Mouse (Mus musculus) 416B (cell line): ENCODE results near the gene Asic3.

Source experiments
- DNase-seq: peaks from one replicate; pipeline ENCODE4 v3.0.0; 2011; ENCODE audit warnings: low read depth

The Asic3 gene

DNA sequence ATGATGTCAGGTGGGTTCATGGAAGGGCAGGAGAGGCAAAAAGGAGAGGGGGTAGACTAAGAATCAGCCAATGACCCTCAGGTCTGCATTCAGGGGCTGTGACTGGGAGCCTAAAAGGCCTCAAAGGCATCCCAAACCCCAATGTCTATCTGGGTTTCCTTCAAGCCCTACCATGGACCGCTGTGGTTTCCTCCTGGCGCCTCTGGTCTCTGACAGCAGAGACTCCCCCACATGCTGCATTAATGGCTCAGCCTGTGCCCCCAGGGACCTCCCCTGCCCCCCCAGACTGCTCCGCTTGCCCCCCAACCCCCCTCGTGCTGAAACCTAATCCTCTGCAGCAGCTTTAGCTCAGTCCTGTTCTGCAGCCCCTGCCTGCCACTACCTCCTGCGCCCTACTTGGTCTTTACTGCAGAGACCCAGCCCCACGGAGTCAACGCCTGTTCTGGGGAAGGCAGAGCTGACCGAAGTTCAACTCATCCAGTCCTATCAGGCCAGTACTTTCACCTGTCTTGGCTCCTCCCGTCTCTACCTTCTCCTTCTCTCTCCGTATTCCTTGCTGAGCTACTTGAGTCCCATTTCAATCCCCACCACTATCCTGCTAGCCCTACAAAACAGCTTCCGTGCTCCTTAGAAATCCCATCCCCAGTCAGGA lies at the start of gene Asic3:
Gene Asic3 (plus strand): TSS at position 351 of the 652 bp plus-strand sequence.
- peak; percentile 75 for DNase-seq

DNA sequence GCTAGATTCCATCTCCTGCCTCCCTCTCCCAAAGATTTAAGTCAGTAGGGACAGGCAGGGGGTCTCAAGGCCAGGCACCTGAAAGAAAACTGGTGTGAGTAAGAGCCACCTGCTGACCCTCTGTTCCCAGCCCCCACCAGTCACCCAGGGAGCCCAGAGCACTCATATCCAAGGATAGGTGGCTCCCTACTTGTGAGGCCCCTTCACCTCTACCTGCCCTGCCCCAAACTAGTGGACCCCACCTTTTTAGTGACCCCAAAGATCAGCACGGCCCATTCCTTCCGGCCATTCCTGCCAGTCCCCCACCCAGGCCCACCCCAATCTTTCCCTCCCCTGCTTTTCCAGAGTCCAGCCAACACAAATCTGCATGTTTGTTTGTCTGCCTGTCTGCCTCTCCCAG lies 49.7 kb upstream of the Asic3 start:
- no peak for DNase-seq

DNA sequence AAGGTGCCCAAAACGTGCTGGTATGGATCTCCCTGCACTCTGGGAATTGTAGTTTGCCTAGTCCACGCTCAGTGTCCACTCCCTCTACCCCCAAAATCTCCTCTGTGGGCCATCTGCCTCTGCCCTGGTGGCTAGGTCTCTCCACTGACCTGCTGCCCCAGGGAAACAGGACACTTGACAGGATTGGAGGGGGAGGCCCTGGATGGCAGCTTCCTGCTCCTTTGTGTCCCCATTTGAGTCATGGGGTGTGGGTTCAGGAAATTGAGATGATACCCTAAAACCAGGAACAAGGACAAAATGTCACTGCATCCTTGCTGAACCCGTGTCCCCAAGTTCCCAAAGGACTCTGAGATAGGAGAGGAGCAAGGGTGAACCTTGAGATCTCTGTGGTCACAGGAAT lies 49.1 kb upstream of the Asic3 start:
- no peak for DNase-seq

DNA sequence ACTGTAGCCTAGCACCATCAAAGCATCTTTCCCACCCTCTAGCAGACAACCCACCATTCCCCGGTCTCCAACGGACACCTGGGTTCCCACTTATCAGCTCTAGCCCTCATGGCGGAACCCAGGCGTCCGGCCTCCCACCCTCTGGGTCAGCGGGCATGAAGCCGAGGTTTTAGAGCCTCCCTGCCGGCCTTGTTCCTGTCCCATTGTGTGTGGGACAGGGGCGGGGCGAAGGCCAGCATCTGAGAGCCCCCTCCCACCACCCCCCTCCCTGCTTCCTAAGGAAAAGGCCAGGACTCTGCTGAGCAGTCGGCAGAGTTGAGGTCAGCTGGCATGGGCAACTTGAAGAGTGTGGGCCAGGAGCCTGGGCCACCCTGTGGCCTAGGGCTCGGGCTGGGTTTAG lies 48.7 kb upstream of the Asic3 start, which contains the start of gene Nos3:
Gene Nos3 (plus strand): TSS at position 303 of the 400 bp plus-strand sequence.
- no peak for DNase-seq

DNA sequence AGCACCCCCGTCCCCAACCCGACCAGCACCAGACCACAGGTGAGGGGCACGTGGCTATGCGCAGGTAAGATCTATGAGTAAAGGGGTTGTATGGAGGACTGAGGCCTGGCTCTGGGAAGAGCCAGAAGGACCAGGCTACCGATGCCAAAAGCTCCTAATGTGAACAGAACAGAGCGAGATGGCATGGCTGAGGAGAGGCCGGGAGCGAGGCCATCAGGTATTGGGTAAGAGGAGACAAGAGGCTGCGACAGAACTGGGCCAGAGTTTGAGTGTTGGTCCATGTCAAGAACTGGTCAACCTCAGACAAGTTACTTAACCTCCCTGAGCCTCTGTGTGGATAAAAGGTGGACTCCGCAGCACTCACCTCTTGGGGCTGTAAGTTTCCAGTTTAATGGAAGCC lies 48.2 kb upstream of the Asic3 start:
- DNase-seq = no peak

DNA sequence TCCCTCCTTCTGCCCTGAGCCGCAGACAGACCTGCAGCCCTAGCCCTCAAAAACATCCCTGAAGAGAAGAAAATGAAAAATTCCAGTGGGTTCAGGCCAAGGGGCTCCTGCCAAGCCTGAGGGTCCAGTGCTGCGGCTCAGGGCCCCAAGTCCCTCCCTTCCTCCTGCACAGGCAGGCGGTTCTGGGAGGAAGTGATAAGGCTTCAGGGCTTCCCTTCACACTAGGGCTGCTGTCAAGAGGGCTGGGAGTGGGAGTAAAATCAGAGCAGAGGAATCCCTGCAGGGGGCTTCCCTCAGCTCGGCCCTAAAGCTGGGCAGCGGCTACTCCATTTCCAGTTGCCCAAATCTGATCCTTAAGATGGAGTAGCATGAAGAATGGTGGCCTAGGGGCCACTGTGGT lies 47.7 kb upstream of the Asic3 start:
- peak; percentile 72 for DNase-seq

DNA sequence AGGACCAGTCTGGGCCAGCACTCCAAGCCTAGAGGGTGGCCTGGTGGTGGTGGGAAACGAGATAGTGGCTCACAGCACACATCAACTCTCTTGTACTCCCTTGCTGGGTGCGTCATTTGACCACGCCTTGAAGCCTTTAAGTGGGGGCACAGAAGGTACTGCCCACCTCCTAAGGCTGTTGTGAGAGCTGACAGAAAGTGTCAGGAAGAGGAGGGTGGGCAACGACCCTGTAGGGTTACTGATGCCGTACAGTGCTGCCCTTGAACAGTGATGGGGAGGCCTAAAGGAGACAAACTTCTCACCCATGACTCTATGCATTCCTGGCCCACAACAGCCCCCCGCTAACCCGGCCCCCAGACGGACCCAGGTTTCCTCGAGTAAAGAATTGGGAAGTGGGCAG lies 46.8 kb upstream of the Asic3 start:
- no peak for DNase-seq

DNA sequence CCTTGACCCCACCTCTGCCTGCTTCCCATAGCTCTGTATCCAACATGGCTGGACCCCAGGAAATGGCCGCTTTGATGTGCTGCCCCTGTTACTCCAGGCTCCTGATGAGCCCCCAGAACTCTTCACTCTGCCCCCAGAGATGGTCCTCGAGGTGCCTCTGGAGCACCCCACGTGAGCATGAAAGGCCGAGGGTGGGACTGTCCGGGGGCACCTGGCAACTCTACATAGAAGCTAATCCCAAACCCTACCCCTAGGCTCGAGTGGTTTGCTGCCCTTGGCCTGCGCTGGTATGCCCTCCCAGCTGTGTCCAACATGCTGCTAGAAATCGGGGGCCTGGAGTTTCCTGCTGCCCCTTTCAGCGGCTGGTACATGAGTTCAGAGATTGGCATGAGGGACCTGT lies 43.4 kb upstream of the Asic3 start:
- no peak for DNase-seq

DNA sequence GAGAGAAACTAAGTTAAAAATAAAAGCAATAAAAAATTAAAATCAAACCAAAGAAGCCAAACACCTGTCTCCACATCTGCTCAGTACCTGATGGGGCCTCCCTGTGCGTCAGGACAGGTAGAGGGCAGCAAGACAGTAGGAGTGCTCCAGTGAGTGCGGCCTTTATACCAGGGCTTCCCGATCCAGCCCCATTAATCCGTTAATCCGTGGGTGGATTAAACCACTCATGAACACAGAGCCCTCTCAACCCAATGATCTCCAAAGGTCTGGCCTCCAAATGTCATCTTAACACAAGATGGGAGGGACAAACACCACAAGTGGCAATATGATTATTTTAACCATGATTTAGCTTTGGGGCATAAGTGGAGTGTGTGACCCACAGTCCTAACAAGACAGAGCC lies 39.4 kb upstream of the Asic3 start:
- no peak for DNase-seq

DNA sequence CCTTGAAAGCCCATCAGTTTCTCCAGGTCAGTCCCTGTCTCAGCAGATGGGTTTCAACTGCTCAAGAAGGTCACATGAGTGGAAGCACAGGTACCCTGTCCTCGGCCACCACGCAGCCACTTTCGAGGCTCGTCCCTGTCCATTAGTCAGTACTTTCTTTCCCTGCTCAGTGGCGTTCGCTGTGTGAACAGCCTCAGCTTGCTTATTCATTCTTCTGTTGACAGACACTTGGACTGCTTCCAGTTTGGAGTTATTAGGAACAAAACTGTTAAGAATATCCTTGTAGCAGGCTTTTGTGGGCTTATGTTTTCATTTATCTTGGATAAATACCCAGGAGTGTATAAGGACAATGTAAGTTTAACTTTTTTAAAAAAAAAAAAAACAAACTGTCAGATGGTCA lies 39.0 kb upstream of the Asic3 start:
- no peak for DNase-seq

DNA sequence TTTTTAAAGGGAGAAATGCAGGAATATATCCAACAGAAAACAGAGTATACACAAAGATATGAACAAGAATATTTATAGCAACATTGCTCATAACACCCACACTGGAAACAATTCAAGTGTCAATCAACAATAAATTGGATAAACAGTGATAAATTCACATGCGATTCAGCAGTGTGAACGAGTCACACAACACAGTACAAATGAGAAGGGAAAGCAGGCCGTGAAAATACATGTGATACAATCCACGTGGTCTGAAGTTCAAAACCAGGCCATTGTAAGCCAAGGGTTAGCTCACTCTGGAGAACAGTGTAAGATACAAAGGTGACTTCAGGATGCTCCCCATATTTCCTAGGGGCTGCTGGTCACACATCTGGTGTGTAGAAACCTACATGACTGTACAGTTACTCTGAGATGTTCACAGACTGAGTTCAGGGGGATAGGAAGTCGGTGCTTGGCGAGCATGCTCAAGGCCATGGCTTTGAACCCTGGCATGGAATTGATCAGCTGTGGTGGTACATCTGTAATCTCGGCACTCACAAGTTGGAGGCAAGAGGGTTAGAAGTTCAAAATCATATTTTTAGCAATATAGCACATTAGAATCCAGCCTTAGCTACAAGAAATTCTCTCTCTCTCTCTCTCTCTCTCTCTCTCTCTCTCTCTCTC lies 38.4 kb upstream of the Asic3 start:
- no peak for DNase-seq

DNA sequence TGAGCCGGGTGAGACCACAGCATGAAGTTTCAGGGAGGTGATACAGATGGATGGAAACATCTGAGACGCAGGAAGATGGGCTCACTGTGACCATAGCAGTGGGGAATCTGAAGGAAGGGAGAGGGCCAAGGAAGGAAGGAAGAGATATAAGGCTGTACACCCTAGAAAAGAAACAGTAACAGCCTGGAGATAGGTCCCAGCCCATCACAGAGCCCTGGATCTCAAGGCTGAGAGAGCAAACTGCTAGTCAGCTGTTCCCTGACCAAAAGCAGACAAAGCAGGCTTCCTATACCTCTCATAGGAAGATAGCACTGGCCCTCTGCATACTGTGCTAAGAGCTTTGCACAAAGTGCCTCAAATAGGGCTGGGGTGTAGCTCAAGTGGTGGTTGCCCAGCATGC lies 34.5 kb upstream of the Asic3 start:
- no peak for DNase-seq

DNA sequence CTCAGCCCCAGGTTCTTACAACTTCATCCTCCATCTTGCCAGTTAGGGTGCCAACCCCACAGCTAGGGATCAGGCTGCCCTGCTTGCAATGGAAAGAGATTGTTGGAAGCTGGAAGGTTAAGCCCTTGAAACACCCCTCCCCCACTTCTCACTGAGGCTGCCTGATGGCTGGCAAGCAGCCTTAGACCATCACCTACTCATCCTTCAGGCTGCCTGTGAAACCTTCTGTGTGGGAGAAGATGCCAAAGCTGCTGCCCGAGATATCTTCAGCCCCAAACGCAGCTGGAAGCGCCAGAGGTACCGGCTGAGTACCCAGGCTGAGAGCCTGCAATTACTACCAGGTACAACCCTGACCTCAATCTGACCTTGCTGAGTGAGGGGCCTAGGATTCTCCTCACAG lies 33.7 kb upstream of the Asic3 start:
- DNase-seq = no peak

DNA sequence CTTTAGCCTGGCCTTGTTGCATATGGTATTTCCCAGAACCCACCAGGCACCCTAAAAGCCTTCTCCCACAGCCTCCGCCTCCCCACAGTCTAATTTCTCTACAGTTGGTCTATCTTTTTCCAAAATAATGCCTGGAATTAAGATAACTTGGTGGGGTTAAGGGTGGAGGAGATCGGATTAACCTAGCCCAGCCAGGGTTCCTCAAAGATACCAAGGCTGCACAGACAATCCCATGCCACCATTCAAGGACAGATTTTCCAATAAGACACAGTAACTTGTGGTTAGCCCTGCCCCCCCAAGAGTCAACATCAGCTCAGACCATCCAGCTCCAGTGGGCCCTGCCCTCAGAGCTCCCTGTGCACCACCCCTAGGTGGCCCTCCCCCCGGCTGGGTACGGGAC lies 32.7 kb upstream of the Asic3 start:
- DNase-seq = no peak

DNA sequence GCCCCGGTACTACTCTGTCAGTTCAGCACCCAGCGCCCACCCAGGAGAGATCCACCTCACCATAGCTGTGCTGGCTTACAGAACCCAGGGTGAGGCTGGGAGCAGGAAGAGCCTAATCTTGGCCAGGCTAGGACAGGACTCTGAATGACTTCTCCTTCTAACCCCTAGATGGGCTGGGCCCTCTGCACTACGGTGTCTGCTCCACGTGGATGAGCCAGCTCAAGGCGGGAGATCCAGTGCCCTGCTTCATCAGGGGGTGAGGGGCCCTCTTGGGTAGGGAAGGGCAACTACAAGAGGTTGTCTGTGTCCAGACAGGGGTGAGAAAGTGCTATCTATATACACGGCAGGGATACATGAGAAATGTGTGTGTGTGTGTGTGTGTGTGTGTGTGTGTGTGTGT lies 31.7 kb upstream of the Asic3 start:
- no peak for DNase-seq

DNA sequence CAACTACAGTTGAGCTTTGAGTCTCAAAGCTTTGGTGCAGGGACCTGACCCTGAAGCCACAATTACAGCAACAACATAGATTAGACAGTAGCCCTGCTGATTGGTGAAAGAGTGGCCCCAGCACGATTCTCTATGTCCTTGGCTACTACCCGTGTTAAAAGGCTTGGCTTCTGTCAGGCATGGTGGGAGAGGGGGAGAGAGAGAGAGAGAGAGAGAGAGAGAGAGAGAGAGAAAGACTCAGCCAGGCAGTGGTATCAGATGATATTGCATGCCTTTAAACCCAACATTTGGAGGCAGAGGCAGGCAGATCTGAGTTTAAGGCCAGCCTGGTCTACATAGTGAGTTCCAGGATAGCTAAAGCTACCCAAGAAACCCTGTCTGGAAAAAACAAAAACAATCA lies 31.2 kb upstream of the Asic3 start:
- DNase-seq = no peak

DNA sequence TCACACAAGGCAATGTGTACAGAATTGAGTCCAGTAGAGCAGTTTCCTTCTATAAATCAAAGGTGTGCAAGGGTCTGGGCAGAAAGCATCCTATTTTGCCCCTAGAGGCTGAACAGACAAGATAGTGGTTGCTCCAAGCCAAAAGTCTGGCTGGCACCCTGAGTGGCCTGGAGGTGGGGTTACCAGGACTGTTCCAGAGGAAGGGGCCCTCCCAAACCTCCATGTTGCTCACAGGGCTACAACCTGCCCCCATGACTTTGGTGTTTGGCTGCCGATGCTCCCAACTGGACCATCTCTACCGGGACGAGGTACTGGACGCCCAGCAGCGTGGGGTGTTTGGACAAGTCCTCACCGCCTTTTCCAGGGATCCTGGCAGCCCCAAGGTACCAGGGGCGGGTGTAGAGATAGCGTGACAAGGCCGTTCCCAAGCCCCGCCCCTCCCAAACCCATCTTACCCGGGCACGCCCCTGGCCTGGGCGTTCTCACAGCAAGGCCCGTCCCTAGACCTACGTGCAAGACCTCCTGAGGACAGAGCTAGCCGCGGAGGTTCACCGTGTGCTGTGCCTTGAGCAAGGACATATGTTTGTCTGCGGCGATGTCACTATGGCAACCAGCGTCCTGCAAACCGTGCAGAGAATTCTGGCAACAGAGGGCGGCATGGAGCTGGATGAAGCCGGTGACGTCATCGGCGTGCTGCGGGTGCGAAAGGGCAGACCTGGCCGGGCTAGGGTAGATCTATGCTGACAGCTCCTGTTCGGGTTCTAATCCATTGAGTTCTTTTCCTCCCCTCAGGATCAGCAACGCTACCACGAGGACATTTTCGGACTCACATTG lies 29.9 kb upstream of the Asic3 start:
- no peak for DNase-seq

DNA sequence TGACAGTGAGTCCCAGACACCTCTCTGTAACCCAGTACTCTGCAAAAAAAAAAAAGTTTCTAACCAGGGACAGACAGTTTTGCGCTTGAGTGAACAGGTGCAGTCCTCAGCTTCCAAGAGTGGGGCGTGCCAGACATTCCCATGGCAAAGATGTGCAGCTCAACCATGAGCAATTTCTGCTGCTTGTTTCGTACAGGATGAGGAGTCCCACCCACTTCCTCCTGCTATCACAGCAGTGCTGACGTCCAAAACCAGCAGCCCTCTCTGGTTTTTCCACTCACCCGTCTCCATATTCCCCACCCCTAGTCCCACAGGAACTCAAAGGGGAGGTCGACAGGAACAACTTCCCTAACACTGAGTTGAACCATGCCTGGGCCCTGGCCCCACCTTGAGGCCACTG lies 28.8 kb upstream of the Asic3 start:
- peak; percentile 63 for DNase-seq

DNA sequence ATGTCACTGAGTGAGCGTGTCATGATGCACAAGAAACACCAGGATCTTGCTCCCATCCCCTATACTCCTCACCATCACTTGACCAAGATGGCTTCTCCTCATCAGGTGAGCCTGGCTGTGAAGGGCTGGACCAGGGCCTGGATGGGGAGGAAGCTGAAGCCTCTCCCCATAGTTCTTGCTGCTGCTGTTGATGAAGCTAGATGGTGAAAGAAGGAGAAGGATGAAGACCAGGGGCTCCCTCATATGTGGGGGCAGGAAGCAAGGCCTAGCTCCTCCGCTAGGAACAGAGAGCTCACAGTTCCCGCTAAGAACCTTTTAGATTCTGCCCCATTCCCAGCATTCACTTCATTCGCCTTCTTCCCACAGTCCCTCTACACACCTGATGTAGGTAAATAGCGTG lies 27.8 kb upstream of the Asic3 start:
- no peak for DNase-seq

DNA sequence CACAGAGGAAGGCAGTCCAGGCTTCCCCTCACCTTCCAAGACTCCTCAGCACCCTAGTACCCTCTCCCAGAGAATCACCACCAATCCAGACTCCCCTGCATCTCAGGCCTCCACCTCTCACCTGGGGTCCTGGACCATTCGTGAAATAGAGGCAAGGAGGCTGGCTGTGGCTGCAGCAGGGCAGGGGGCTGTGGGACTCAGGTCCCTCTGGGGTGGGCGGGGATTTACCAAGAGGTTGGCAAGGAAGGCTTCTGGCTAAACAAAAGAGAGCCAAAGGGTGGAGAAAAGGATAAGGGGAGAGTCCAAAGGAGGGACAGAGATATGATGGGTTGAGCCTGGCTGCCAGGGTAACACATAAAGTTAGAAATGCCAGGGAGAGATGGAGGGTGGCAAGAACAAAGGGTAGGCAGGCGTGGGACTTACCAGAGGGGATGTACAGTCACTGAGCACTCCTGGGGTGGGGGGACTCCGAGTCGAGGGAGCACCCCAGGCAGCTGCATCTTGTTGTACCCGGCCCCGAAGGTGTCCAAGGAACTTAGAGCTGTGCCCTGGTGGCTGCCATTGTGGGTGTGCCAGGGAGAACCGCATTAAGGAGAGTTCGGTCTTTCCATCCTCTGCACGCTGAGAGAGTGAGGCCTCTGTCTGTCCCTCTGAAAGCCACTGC lies 27.2 kb upstream of the Asic3 start:
- DNase-seq = no peak

DNA sequence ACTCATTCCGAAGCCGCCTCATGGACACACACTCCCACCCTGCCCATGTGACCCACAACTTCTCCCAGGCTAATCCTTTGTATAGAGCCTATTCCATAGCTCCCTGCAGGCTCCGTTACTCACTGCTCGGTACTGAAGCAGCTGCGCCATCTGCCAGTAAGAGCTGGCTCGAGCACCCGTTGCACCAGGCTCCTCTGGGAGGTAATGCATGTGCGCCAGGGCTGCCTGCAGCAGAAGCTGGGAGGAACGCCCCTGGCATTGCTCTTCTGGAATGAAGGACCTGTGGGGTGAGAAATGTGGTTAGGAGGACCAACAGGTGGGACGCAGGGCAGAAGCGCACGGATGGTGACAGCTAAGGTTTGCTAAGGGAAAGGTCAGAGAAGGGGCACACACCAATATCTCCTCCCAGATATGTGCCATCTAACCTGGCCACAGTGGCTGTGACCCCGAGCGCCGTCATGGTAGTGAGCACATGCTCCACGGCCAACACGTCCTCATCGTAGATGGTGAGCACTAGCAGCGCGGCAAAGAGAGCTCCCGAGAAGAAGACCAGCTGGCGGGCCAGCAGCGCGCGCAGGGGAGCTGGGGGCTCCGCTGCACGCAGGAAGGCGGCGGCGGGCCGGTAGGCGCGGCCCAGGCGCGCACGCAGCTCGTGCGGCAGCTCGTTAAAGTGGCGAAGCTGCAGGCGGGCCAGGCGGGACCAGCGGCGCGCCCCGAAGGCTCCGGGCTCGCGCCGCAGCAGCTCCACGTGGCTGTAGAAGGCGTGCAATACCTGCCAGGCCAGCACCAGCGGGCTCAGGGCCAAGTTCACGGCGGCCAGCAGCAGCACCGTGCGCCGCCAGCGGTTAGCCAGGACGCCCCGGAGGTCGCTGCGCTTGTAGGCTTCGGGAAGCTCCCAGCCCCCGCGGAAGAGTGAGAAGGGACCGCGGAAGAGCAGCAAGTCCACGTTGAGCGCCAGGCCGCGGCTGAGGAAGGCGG lies 25.6 kb upstream of the Asic3 start:
- DNase-seq = peak; percentile 78
